Mouse (Mus musculus): Measurements from ENCODE around the gene Caln1. TPM values are rescaled to one million over a fixed set of nuclear protein-coding genes. Genes with fewer than 3 reads are reported as not detected.

The Caln1 gene
- polyA plus RNA-seq, 1 experiment from 2014 or later, result 0.30 TPM

DNA sequence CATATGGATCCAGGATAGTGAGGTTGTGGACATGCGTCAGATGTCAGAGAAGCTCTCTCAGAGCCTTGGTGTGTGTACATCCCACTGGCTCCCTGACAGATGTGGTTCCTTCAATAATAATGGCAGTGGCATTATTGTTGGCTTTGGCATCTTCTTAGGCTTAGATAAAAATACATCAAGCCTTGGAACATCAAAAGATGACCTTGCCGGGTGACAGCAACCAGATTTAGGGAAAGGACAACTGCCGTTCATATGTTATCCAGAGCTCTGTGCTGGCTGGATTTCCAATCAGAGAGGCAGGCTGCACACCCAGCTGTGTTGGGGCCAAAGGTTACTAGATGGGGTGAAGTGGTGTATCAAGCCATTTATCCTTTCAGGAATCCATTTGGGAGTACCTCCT is 6.2 kb downstream of the Caln1 start:
- no peak overlapping the region for H3K9ac ChIP-seq (ENCODE audit: low read length)
- H3K9me3 ChIP-seq (replicated peaks; ENCODE audit: control insufficient read depth, low read length), result no peaks in the 10 kb centered on the region; the same call in 1 of the 2 replicates
- WGBS, result 89% methylated on average over 3 of the region's 3 CpGs
- no peaks in the 10 kb centered on the region for H3K36me3 ChIP-seq (ENCODE audit: control insufficient read depth, insufficient read depth)
- ATAC-seq (replicated peaks; ENCODE audit: extremely low read depth, insufficient read depth, low FRiP score), result no peak
- no peaks in the 10 kb centered on the region for H3K4me1 ChIP-seq (ENCODE audit: control insufficient read depth, insufficient read depth, low read length)
- no peak overlapping the region for H3K27ac ChIP-seq (ENCODE audit: low read length)
- no peak overlapping the region for H3K4me3 ChIP-seq (ENCODE audit: low read length)
- no peak overlapping the region for H3K4me2 ChIP-seq (ENCODE audit: low read depth, low read length)
- no peaks in the 10 kb centered on the region for H3K27me3 ChIP-seq (ENCODE audit: control insufficient read depth, insufficient read depth, low read length)

DNA sequence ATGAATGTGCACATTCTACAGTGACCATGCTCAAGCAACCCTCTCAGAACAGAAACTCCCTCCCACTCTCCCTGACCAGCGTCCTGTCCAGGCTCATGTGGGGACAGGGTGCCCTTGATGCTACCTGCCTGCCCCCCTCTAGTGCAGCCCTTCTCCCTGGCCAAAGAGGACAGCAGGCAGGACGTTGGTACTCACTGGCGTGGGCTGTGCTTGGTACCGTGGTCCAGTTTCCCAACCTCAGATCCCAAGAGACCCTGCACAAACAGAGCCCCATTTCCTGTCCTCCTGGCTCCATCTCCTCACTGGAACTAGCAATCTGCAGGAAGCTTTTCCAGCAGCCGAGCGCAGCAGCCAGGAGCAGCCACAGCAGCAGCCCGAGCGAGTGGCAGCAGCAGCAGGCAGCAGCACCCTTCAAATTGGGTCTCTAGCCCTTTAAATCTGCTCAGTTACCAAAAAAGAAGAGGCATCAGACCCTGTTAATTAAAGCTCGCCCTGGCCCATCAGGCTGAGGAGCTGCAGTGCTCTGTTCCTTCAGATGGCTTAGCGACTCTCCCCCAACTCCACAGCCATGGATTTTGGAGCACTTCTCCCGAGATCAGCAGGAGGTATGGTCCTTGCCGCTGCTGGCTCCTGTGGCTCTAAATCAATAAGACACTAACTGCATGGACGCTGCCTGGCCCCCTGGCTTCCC is 15.1 kb downstream of the Caln1 start, which contains the start of gene A330070K13Rik:
Gene A330070K13Rik, minus strand, starts transcription at position 410 of the 691 bp plus-strand sequence.
- WGBS, result 11% methylated on average over 13 of the region's 13 CpGs
- Histone ChIP-seq H3K4me3 (ENCODE audit: low read length) (no peak within 1 kb of the TSS), H3K9ac (ENCODE audit: low read length) (no peak within 1 kb of the TSS), H3K27ac (ENCODE audit: low read length) (no peak within 1 kb of the TSS), H3K4me2 (ENCODE audit: low read depth, low read length) (peak within 1 kb of the TSS; percentile 33; the same call in 1 of the 2 replicates), H3K27me3 (ENCODE audit: control insufficient read depth, insufficient read depth, low read length) (no peaks in the 10 kb centered on the region), H3K9me3 (replicated peaks; ENCODE audit: control insufficient read depth, low read length) (no peaks in the 10 kb centered on the region), H3K4me1 (ENCODE audit: control insufficient read depth, insufficient read depth, low read length) (no peaks in the 10 kb centered on the region), H3K36me3 (ENCODE audit: control insufficient read depth, insufficient read depth) (no peaks in the 10 kb centered on the region)
- ATAC-seq (replicated peaks; ENCODE audit: extremely low read depth, insufficient read depth, low FRiP score), result no peak

- H3K9me3 ChIP-seq (replicated peaks; ENCODE audit: control insufficient read depth, low read length), result peaks cover 2% of the 10 kb centered on the region; the same call in 1 of the 2 replicates
- H3K9ac ChIP-seq (ENCODE audit: low read length), result no peak overlapping the region
- H3K36me3 ChIP-seq (ENCODE audit: control insufficient read depth, insufficient read depth), result no peaks in the 10 kb centered on the region
- H3K4me2 ChIP-seq (ENCODE audit: low read depth, low read length), result no peak overlapping the region
- H3K4me3 ChIP-seq (ENCODE audit: low read length), result no peak overlapping the region
- 69% methylated on average over 7 of the region's 7 CpGs for WGBS
- H3K27ac ChIP-seq (ENCODE audit: low read length), result no peak overlapping the region
- ATAC-seq (replicated peaks; ENCODE audit: extremely low read depth, insufficient read depth, low FRiP score), result no peak; the same call in 1 of the 2 replicates
- H3K27me3 ChIP-seq (ENCODE audit: control insufficient read depth, insufficient read depth, low read length), result no peaks in the 10 kb centered on the region
- no peaks in the 10 kb centered on the region for H3K4me1 ChIP-seq (ENCODE audit: control insufficient read depth, insufficient read depth, low read length)
Measured at GRCm38 (mm10) chr5:130386418-130386817, 17.2 kb downstream of the Caln1 start.

DNA sequence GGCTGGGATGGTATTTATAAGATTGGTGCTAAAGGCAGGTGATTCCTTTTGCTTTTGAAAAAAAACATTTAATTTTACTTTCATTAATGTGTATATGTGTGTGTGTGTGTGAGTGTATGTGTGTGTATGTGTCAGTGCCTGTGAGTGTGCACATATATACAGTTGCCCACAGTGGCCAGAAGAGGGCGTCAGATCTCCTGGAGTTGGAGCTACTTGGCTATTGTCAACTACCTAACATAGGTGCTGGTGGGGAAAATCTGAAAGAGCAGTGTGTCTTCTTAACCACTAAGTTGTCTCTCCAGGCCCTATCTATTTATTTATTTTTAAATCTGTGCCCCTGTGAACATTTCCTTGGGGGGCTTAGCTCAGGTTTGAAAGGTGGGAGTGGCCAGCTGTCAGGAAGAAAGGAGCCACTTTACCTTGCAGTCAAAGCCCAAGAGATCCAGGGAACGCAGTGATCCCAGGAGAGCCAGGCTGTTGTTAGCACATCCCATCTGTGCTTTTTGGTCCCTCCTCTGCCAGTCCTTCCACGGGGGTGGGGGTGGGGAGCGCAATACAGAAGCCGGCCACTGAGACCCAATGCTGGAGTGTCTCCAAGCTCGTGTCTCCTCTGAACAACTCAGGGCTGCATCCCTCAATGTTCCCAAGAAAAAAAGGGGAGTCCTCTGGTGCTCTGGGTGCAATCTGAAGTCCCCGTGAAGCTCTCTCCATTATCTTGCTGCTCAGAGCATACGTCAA is 24.5 kb downstream of the Caln1 start:
- H3K4me3 ChIP-seq (ENCODE audit: low read length), result no peak overlapping the region
- no peak overlapping the region for H3K27ac ChIP-seq (ENCODE audit: low read length)
- H3K9me3 ChIP-seq (replicated peaks; ENCODE audit: control insufficient read depth, low read length), result peaks cover 2% of the 10 kb centered on the region; the same call in 1 of the 2 replicates
- H3K4me2 ChIP-seq (ENCODE audit: low read depth, low read length), result no peak overlapping the region
- WGBS, result 43% methylated on average over 8 of the region's 8 CpGs
- H3K4me1 ChIP-seq (ENCODE audit: control insufficient read depth, insufficient read depth, low read length), result no peaks in the 10 kb centered on the region
- no peaks in the 10 kb centered on the region for H3K27me3 ChIP-seq (ENCODE audit: control insufficient read depth, insufficient read depth, low read length)
- no peak for ATAC-seq (replicated peaks; ENCODE audit: extremely low read depth, insufficient read depth, low FRiP score)
- no peaks in the 10 kb centered on the region for H3K36me3 ChIP-seq (ENCODE audit: control insufficient read depth, insufficient read depth)
- H3K9ac ChIP-seq (ENCODE audit: low read length), result no peak overlapping the region

- H3K4me3 ChIP-seq (ENCODE audit: low read length), result no peak overlapping the region
- 63% methylated on average over 8 of the region's 8 CpGs for WGBS
- no peaks in the 10 kb centered on the region for H3K4me1 ChIP-seq (ENCODE audit: control insufficient read depth, insufficient read depth, low read length)
- no peak overlapping the region for H3K27ac ChIP-seq (ENCODE audit: low read length)
- peaks cover 2% of the 10 kb centered on the region; the same call in 1 of the 2 replicates for H3K9me3 ChIP-seq (replicated peaks; ENCODE audit: control insufficient read depth, low read length)
- no peak for ATAC-seq (replicated peaks; ENCODE audit: extremely low read depth, insufficient read depth, low FRiP score)
- H3K27me3 ChIP-seq (ENCODE audit: control insufficient read depth, insufficient read depth, low read length), result no peaks in the 10 kb centered on the region
- H3K4me2 ChIP-seq (ENCODE audit: low read depth, low read length), result no peak overlapping the region
- H3K36me3 ChIP-seq (ENCODE audit: control insufficient read depth, insufficient read depth), result no peaks in the 10 kb centered on the region
- H3K9ac ChIP-seq (ENCODE audit: low read length), result no peak overlapping the region
Measured at GRCm38 (mm10) chr5:130394386-130394785, 25.1 kb downstream of the Caln1 start.

DNA sequence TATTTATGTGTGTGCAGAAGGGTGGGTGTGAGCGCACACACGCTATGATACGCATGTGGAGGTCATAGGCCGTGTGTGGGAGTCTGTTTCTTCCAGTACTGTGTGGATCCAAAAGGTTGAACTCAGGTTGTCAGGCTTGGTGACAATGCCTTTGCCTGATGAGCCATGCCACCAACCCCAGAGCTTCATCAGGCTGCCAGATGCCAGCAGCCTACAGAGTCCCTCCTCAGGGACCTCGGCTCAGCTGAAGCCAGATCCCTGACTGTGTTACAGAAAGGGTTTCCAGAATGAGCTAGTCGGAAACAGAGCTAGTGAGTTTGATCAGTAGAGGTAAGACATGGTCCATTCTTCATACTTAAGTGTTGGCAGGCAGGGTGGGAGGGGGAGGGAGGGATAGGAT is 25.9 kb downstream of the Caln1 start:
- H3K27me3 ChIP-seq (ENCODE audit: control insufficient read depth, insufficient read depth, low read length), result no peaks in the 10 kb centered on the region
- H3K9ac ChIP-seq (ENCODE audit: low read length), result no peak overlapping the region
- no peak overlapping the region for H3K4me2 ChIP-seq (ENCODE audit: low read depth, low read length)
- ATAC-seq (replicated peaks; ENCODE audit: extremely low read depth, insufficient read depth, low FRiP score), result no peak
- H3K9me3 ChIP-seq (replicated peaks; ENCODE audit: control insufficient read depth, low read length), result peaks cover 2% of the 10 kb centered on the region; the same call in 1 of the 2 replicates
- H3K27ac ChIP-seq (ENCODE audit: low read length), result no peak overlapping the region
- 66% methylated on average over 6 of the region's 6 CpGs for WGBS
- no peaks in the 10 kb centered on the region for H3K36me3 ChIP-seq (ENCODE audit: control insufficient read depth, insufficient read depth)
- H3K4me3 ChIP-seq (ENCODE audit: low read length), result no peak overlapping the region
- no peaks in the 10 kb centered on the region for H3K4me1 ChIP-seq (ENCODE audit: control insufficient read depth, insufficient read depth, low read length)

DNA sequence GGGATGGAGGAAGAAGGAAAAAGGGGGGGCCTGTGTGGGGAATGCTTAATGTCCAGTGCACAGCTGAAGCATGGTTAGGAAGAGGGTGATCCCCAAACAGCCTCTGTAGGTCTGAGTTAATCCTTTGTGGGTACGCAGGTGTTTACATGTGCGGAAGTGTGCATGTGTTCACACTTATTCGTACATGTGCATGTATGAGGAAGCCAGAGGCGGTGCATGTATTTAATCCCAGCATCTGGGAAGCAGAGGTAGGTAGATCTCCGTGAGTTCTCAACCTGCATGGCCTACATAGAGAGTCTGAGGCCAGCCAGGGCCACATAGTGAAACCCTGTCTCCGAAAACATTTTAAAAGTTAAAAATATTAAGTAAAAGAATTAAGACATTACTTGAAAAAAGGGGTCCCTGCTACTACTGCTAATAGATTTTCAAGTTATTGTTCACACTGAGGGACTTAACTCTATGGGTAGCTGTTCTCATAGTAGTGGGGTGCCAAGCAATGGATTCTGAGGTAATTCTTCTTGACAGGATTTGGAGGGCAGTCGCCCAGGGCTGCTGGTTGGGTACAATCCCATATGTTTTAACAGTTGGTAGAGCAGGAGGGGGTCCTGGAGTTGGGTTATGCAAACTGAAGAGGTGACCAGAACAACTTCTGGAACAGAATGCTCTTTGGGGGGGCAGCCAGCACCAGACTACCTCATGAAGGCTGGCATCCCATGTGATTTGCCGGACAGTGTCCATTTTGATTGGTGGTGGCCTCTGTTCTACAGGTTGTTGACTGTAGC is 31.1 kb downstream of the Caln1 start:
- no peak overlapping the region for H3K4me3 ChIP-seq (ENCODE audit: low read length)
- H3K4me2 ChIP-seq (ENCODE audit: low read depth, low read length), result no peak overlapping the region
- H3K9me3 ChIP-seq (replicated peaks; ENCODE audit: control insufficient read depth, low read length), result peaks cover 8% of the 10 kb centered on the region
- no peak overlapping the region for H3K27ac ChIP-seq (ENCODE audit: low read length)
- H3K36me3 ChIP-seq (ENCODE audit: control insufficient read depth, insufficient read depth), result no peaks in the 10 kb centered on the region
- no peaks in the 10 kb centered on the region for H3K4me1 ChIP-seq (ENCODE audit: control insufficient read depth, insufficient read depth, low read length)
- no peaks in the 10 kb centered on the region for H3K27me3 ChIP-seq (ENCODE audit: control insufficient read depth, insufficient read depth, low read length)
- WGBS, result 86% methylated on average over 8 of the region's 8 CpGs
- ATAC-seq (replicated peaks; ENCODE audit: extremely low read depth, insufficient read depth, low FRiP score), result no peak
- H3K9ac ChIP-seq (ENCODE audit: low read length), result no peak overlapping the region

DNA sequence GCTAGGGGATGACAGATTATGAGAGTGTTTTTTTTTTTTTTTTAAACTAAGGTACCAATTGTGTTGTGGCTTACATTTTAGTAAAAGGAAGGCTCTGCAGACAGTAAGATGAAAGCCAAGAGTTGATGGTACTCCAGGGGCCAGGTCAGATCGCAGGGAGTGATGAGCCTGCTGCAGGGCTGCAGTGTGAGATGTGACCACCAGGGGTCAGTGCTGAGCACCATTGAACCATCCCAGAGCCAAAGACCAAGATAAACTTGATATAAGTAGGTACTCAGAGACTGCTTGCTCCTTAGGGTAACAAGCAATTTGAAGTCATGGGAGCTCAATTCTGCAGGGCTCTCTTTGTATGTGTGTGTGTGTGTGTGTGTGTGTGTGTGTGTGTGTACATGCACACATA is 35.9 kb downstream of the Caln1 start:
- no peaks in the 10 kb centered on the region for H3K27me3 ChIP-seq (ENCODE audit: control insufficient read depth, insufficient read depth, low read length)
- no peaks in the 10 kb centered on the region for H3K36me3 ChIP-seq (ENCODE audit: control insufficient read depth, insufficient read depth)
- 32% methylated on average over 1 of the region's 1 CpGs for WGBS
- no peak overlapping the region for H3K27ac ChIP-seq (ENCODE audit: low read length)
- ATAC-seq (replicated peaks; ENCODE audit: extremely low read depth, insufficient read depth, low FRiP score), result no peak
- H3K4me1 ChIP-seq (ENCODE audit: control insufficient read depth, insufficient read depth, low read length), result no peaks in the 10 kb centered on the region
- H3K4me3 ChIP-seq (ENCODE audit: low read length), result no peak overlapping the region
- H3K9me3 ChIP-seq (replicated peaks; ENCODE audit: control insufficient read depth, low read length), result peaks cover 10% of the 10 kb centered on the region
- no peak overlapping the region for H3K9ac ChIP-seq (ENCODE audit: low read length)
- H3K4me2 ChIP-seq (ENCODE audit: low read depth, low read length), result no peak overlapping the region

All from heart, embryonic 16.5 days (tissue).